Mouse (Mus musculus) embryonic facial prominence, embryonic 12.5 days (tissue): ENCODE measurements at regions not wholly inside any gene's neighbourhood (a gene's known extent, or its start where the extent isn't known, plus 50 kb on each side); places are given as distances from the start of the nearest gene placed in this dataset.

Experiments
- ATAC-seq: fragments of 200-750 bp; cut with Nextera tagmentation; 2 replicates; pipeline ENCODE4 v1.8.0; 2017; ENCODE audit not compliant: insufficient number of reproducible peaks, insufficient read depth, low FRiP score, low TSS enrichment
- H3K27ac ChIP-seq: fragments of 300-500 bp; sonication (generic); 2 replicates; pipeline ENCODE4 v1.5.1; 2016; ENCODE audit warnings: mild to moderate bottlenecking
- H3K27me3 ChIP-seq: fragments of 300-500 bp; sonication (generic); 2 replicates; pipeline ENCODE4 v1.6.1; 2016; ENCODE audit warnings: mild to moderate bottlenecking, moderate library complexity
- H3K36me3 ChIP-seq: fragments of 300-500 bp; sonication (generic); 2 replicates; pipeline ENCODE4 v1.6.1; 2016; ENCODE audit warnings: mild to moderate bottlenecking
- H3K4me1 ChIP-seq: fragments of 300-500 bp; sonication (generic); 2 replicates; pipeline ENCODE4 v1.6.1; 2016
- H3K4me2 ChIP-seq: fragments of 300-500 bp; sonication (generic); replicated peaks from 2 replicates; pipeline ENCODE4 v1.6.1; 2016; ENCODE audit warnings: mild to moderate bottlenecking, moderate library complexity
- H3K4me3 ChIP-seq: fragments of 300-500 bp; sonication (generic); 2 replicates; pipeline ENCODE4 v1.5.1; 2016; ENCODE audit warnings: mild to moderate bottlenecking
- H3K9ac ChIP-seq: fragments of 300-500 bp; sonication (generic); 2 replicates; pipeline ENCODE4 v1.6.1; 2016; ENCODE audit warnings: mild to moderate bottlenecking, moderate library complexity
- H3K9me3 ChIP-seq: fragments of 300-500 bp; sonication (generic); 2 replicates; pipeline ENCODE4 v1.6.1; 2016; ENCODE audit warnings: mild to moderate bottlenecking, moderate library complexity
- WGBS: fragments of 180-500 bp; shearing (Covaris S2); methylation state at CpG from one replicate; pipeline ENCODE4 v1.1.7; 2016; 5-methylcytosine and 5-hydroxymethylcytosine counted together

GRCm38 (mm10) chr3:105228401-105228800 lies 161.8 kb downstream of the 4930564D02Rik start:
- no peak overlapping the region for H3K4me2 ChIP-seq
- 83% methylated on average over 3 of the region's 3 CpGs for WGBS
- no peak overlapping the region for H3K27ac ChIP-seq
- H3K4me3 ChIP-seq, result no peak overlapping the region
- H3K9ac ChIP-seq, result no peak overlapping the region
- H3K4me1 ChIP-seq, result no peaks in the 10 kb centered on the region
- no peak for ATAC-seq
- no peaks in the 10 kb centered on the region for H3K9me3 ChIP-seq
- H3K27me3 ChIP-seq, result no peaks in the 10 kb centered on the region
- no peaks in the 10 kb centered on the region for H3K36me3 ChIP-seq

- Histone ChIP-seq H3K4me2 (no peak overlapping the region), H3K27me3 (no peaks in the 10 kb centered on the region), H3K27ac (no peak overlapping the region), H3K4me3 (no peak overlapping the region), H3K36me3 (no peaks in the 10 kb centered on the region), H3K9me3 (no peaks in the 10 kb centered on the region), H3K9ac (no peak overlapping the region), H3K4me1 (no peaks in the 10 kb centered on the region)
- WGBS, result 61% methylated on average over 3 of the region's 3 CpGs
- ATAC-seq, result no peak
These were observed 174.4 kb downstream of the 4930564D02Rik start for GRCm38 (mm10) chr3:105241048-105241447.

DNA sequence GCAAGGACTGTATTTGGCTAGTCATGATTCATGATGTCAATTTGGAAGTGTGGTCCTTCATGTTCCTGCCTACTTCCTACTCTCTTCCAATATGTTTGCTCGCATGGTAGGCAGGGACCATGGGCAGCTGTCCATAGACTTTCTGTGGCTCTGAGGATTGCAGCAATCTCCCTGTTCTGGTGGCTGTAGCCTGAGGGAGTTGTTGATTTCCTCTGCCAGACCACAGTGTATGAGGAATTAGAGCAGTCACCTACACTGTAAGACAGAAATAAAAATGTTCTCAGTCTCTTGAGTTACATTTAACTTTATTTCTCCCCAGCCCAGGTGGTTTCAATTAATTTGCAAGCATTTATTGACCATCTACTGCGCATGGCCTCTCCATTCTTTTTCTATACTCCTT lies 190.5 kb downstream of the 4930564D02Rik start:
- H3K27ac ChIP-seq, result no peak overlapping the region
- H3K4me3 ChIP-seq, result no peak overlapping the region
- no peak for ATAC-seq
- no peaks in the 10 kb centered on the region for H3K36me3 ChIP-seq
- no peaks in the 10 kb centered on the region for H3K4me1 ChIP-seq
- no peak overlapping the region for H3K4me2 ChIP-seq
- H3K27me3 ChIP-seq, result no peaks in the 10 kb centered on the region
- no peaks in the 10 kb centered on the region for H3K9me3 ChIP-seq
- no peak overlapping the region for H3K9ac ChIP-seq
- WGBS, result 82% methylated on average over 2 of the region's 2 CpGs

DNA sequence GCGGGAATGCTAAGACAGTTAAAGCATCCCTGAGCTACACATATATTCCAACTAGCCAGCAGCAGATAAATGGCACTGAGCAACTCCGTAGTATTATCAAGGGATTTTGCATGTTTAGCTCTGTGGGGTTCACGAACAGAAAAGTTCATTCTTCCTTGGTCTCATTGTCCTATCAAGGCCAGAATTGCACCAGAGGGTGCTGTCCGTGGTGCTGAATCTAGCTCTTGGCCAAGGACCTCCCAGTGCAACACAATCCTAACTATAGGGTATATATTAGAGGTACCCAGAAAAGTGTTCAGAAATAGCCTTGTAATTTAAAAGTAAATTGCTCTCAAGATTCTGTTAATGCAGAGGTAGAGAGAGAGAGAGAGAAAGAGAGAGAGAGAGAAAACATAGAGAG lies 176.9 kb upstream of the Kcnd3 start:
- Histone ChIP-seq H3K27me3 (no peaks in the 10 kb centered on the region), H3K27ac (no peak overlapping the region), H3K4me3 (no peak overlapping the region), H3K4me2 (no peak overlapping the region), H3K9ac (no peak overlapping the region), H3K9me3 (no peaks in the 10 kb centered on the region), H3K4me1 (no peaks in the 10 kb centered on the region), H3K36me3 (no peaks in the 10 kb centered on the region)
- ATAC-seq, result no peak
- 33% methylated on average over 4 of the region's 4 CpGs for WGBS

GRCm38 (mm10) chr3:105280971-105281370 lies 171.2 kb upstream of the Kcnd3 start:
- no peak for ATAC-seq

GRCm38 (mm10) chr3:105281686-105282085 lies 170.4 kb upstream of the Kcnd3 start:
- WGBS, result 83% methylated on average over 3 of the region's 3 CpGs
- H3K9me3 ChIP-seq, result no peaks in the 10 kb centered on the region
- no peak overlapping the region for H3K4me3 ChIP-seq
- no peak overlapping the region for H3K27ac ChIP-seq
- H3K4me1 ChIP-seq, result no peaks in the 10 kb centered on the region
- no peaks in the 10 kb centered on the region for H3K27me3 ChIP-seq
- no peak for ATAC-seq
- no peak overlapping the region for H3K9ac ChIP-seq
- H3K4me2 ChIP-seq, result no peak overlapping the region
- H3K36me3 ChIP-seq, result no peaks in the 10 kb centered on the region

More at GRCm38 (mm10) chr3:105280971-105281370, 171.2 kb upstream of the Kcnd3 start:
- Histone ChIP-seq H3K4me2 (no peak overlapping the region), H3K27ac (no peak overlapping the region), H3K9me3 (no peaks in the 10 kb centered on the region), H3K4me1 (no peaks in the 10 kb centered on the region), H3K27me3 (no peaks in the 10 kb centered on the region), H3K4me3 (no peak overlapping the region), H3K36me3 (no peaks in the 10 kb centered on the region), H3K9ac (no peak overlapping the region)
- WGBS, result 49% methylated on average over 5 of the region's 5 CpGs

DNA sequence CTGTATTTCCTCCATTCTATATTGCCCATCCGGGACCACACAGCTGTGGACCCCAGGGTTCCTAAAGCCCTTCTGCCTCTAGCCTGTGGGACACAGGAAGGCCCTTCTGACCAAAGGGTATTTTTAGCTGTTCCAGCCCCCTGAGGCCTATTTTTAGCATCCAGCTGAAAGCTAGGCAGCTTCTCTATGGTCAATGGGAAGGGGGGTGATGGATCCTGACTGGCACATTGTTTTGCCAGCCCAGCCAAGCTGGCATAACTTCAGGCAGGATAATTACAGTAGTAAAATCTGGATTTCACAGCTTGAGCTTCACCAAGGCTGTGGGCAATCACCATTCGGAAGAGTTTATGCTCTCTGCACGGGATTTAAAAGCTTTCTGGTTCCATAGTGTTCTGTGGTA lies 153.9 kb upstream of the Kcnd3 start:
- Histone ChIP-seq H3K36me3 (no peaks in the 10 kb centered on the region), H3K4me1 (no peaks in the 10 kb centered on the region), H3K4me3 (no peak overlapping the region), H3K9me3 (no peaks in the 10 kb centered on the region), H3K27me3 (no peaks in the 10 kb centered on the region), H3K27ac (no peak overlapping the region), H3K4me2 (no peak overlapping the region), H3K9ac (no peak overlapping the region)
- ATAC-seq, result no peak
- WGBS, result 82% methylated on average over 3 of the region's 3 CpGs

GRCm38 (mm10) chr3:105300693-105301548 lies 151.2 kb upstream of the Kcnd3 start:
- Histone ChIP-seq H3K27ac (no peak overlapping the region), H3K27me3 (no peaks in the 10 kb centered on the region), H3K9me3 (no peaks in the 10 kb centered on the region), H3K9ac (no peak overlapping the region), H3K4me3 (no peak overlapping the region), H3K4me2 (no peak overlapping the region), H3K36me3 (no peaks in the 10 kb centered on the region), H3K4me1 (no peaks in the 10 kb centered on the region)
- 30% methylated on average over 7 of the region's 7 CpGs for WGBS
- no peak for ATAC-seq

- WGBS, result 43% methylated on average over 2 of the region's 2 CpGs
- ATAC-seq, result no peak
- Histone ChIP-seq H3K4me3 (no peak overlapping the region), H3K9ac (no peak overlapping the region), H3K9me3 (no peaks in the 10 kb centered on the region), H3K27ac (no peak overlapping the region), H3K4me2 (no peak overlapping the region), H3K4me1 (no peaks in the 10 kb centered on the region), H3K36me3 (no peaks in the 10 kb centered on the region), H3K27me3 (no peaks in the 10 kb centered on the region)
These were observed 144.5 kb upstream of the Kcnd3 start for GRCm38 (mm10) chr3:105307676-105308075.

DNA sequence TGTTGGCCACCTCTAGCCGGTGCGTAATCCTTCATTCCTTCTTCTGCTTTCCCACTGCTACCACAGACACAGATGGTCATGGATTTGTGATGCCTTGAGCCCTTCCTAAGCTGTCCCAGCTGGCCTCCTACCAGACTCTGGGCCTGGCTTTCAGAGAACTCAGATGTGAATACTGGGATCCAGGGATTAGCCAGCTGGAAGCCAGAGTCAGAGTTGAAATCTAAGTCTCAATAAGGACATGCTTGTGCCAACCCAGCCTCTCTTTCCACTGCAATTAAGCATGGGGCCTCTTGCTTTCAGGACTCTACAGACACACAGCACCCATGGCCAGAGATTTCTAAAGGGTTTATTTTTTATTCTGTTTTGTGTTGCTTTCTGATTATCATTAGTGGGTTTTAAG lies 143.1 kb upstream of the Kcnd3 start:
- H3K36me3 ChIP-seq, result no peaks in the 10 kb centered on the region
- no peak for ATAC-seq
- WGBS, result 83% methylated on average over 2 of the region's 2 CpGs

GRCm38 (mm10) chr3:105353268-105353667 lies 98.9 kb upstream of the Kcnd3 start:
- Histone ChIP-seq H3K9me3 (no peaks in the 10 kb centered on the region), H3K4me2 (no peak overlapping the region), H3K27me3 (no peaks in the 10 kb centered on the region), H3K4me1 (no peaks in the 10 kb centered on the region), H3K9ac (no peak overlapping the region), H3K27ac (no peak overlapping the region), H3K36me3 (no peaks in the 10 kb centered on the region), H3K4me3 (no peak overlapping the region)
- 90% methylated on average over 4 of the region's 4 CpGs for WGBS
- ATAC-seq, result no peak

More for the DNA sequence above, 143.1 kb upstream of the Kcnd3 start:
- Histone ChIP-seq H3K4me2 (no peak overlapping the region), H3K27me3 (no peaks in the 10 kb centered on the region), H3K27ac (no peak overlapping the region), H3K9ac (no peak overlapping the region), H3K4me3 (no peak overlapping the region), H3K4me1 (no peaks in the 10 kb centered on the region), H3K9me3 (no peaks in the 10 kb centered on the region)

DNA sequence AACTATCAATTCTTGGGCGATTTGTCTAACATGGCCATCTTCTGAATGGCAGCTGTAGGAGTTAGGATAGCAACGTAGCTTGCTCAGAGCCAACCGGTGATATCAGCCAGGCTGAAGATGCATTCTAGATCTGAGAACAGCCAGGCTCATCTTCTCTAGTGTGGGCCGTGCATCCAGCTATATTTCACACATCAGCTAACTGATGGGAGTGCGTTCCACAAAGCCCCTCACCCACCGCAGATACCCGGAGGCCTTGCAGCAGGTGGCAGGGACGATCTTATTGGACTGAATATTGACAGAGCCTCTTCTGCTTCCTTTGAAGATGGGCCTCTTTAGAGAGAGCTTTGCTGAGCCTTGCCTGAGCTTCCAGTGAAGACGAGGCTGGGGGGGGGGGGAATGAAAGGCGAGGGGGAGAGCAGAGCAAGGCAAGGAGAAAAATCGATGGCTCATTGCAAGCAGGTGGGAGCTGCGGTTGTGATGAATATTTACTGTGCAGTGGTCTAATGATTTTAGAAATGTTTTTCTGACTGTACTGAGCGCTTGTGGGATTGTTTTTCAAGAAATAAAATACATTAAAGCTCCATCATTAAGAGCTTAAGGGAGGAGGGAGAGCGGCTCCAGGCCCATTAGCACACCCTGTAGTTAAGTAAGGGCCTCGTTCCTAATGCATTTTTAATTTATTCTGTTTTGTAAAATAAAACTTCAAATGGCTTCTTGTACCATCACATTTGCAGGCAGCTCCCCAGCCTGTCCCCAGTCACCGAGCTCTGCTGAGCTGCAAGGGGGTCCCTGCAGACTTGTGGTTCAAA lies 97.8 kb upstream of the Kcnd3 start:
- 71% methylated on average over 16 of the region's 16 CpGs for WGBS
- no peak overlapping the region for H3K27ac ChIP-seq

More for the DNA sequence above, 97.8 kb upstream of the Kcnd3 start:
- Histone ChIP-seq H3K4me2 (no peak overlapping the region), H3K36me3 (no peaks in the 10 kb centered on the region), H3K27me3 (no peaks in the 10 kb centered on the region), H3K4me1 (no peaks in the 10 kb centered on the region), H3K9me3 (no peaks in the 10 kb centered on the region), H3K4me3 (no peak overlapping the region), H3K9ac (no peak overlapping the region)
- no peak for ATAC-seq
